Mouse (Mus musculus) heart, adult 2 months (tissue): ENCODE results near the gene Grin2c.

ENCODE experiments used
- CTCF ChIP-seq: fragments of 200-600 bp; IDR thresholded peaks from 2 replicates; pipeline ENCODE4 v1.8.1; 2022; ENCODE audit warnings: antibody characterized with exemption, mild to moderate bottlenecking, moderate library complexity
- EP300 ChIP-seq: fragments of 200-500 bp; IDR thresholded peaks from 2 replicates; pipeline ENCODE4 v1.6.1; 2011; ENCODE audit warnings: low read depth, low read length, control low read depth; ENCODE audit not compliant: insufficient read depth
- POLR2A ChIP-seq: fragments of 200-500 bp; IDR thresholded peaks from 2 replicates; pipeline ENCODE4 v1.6.1; 2011; ENCODE audit warnings: mild to moderate bottlenecking, low read depth, low read length, control low read depth; ENCODE audit not compliant: insufficient read depth

DNA sequence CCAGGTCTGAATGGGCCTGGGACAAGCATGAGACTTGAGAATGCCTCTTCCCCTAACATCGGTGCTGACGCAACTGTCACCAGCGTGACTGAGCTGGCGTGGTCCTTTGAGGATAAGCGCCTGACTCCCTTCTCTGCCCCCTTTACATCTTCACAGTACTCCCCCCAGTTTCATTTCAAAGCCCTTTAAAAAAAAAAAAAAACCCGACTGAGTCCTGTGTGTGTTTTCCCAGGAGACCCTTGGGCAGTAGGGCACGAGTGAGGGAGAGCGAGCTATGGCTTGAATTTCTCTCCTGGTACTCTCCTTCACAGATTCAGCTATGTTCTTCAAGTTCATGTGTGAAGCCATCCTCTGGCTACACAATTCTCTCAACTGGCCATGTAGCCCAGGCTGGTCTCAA is 31.1 kb upstream of the Grin2c start:
- TF ChIP-seq CTCF (no peak), POLR2A (no peak), EP300 (no peak)
